Mouse (Mus musculus) cerebellum, adult 2 months (tissue): ENCODE measurements around the gene Angel2.

ENCODE experiments used
- CTCF ChIP-seq: fragments of 200-500 bp; IDR thresholded peaks from 2 replicates; pipeline ENCODE4 v1.5.1; 2011; ENCODE audit warnings: low read depth, mild to moderate bottlenecking, control low read depth, low read length, moderate library complexity, borderline replicate concordance; ENCODE audit not compliant: insufficient read depth
- POLR2A ChIP-seq: fragments of 200-500 bp; IDR thresholded peaks from 2 replicates; pipeline ENCODE4 v1.6.1; 2011; ENCODE audit warnings: low read length, control low read depth, borderline replicate concordance; ENCODE audit not compliant: insufficient read depth

DNA sequence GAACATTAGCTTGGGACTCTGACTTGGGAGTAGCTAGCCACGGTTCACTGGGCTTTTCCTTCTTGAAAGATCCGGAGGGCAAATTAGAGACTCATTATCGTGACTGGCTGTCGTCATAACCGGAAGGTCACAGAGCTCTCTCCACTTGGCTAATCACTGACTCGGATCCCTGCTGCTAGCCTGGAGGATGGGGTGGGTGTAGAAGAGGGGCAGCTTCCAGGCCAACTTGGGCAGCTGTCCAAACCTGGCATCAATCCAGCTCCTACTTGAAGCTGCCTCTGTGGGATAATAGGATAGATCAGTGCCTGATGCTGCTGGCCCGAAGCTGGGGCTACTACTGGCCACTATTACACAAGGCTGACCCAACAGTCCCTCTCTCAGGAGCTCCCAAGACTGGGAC lies 70.6 kb downstream of the Angel2 start:
- TF ChIP-seq CTCF (no peak), POLR2A (no peak)
